Comparison of ENCODE assay signal across 8 mouse cellular contexts in genomic region chr9:89674014-89674618, GRCm38 (mm10). TPM values are rescaled to one million over a fixed set of nuclear protein-coding genes. Genes with fewer than 3 reads are reported as not detected.
DNase-seq lines count a peak whose midpoint lies in the region; ATAC-seq and TF ChIP-seq lines count a peak whose summit lies in the region.

No protein-coding gene starts in this region.

- H3K4me2 ChIP-seq in intestine, embryonic 16.5 days (ENCODE audit: low read depth, low read length) = no peak overlapping the region
- H3K4me2 ChIP-seq in midbrain, embryonic 13.5 days (replicated peaks) = no peak overlapping the region

- H3K4me1 ChIP-seq in intestine, embryonic 16.5 days (ENCODE audit: control insufficient read depth, insufficient read depth, low read length) = no peaks in the 10 kb centered on the region
- H3K4me1 ChIP-seq in midbrain, embryonic 13.5 days (replicated peaks) = no peaks in the 10 kb centered on the region
- H3K4me1 ChIP-seq in spleen, adult 2 months (ENCODE audit: control insufficient read depth, insufficient read depth, insufficient read length) = no peaks in the 10 kb centered on the region

- intact Hi-C loops in left cerebral cortex, postnatal 14 days (cut with DNase I) = loop anchor here (2.0 to 10.0 kb wide), 3 partner anchors 212 to 447 kb away; no protein-coding TSS in a partner anchor

- peak; percentile 60; the same call in 1 of the 2 replicates for TF ChIP-seq CTCF in spleen, adult 2 months (IDR thresholded peaks at IDR 0.05; ENCODE audit: extremely low read depth, insufficient read depth, insufficient read length, insufficient replicate concordance)

- DNase-seq in gastrocnemius, adult 18-20 months (ENCODE audit: low spot score) = peak; percentile 59
- no peak for DNase-seq in gastrocnemius, postnatal 25 days
- peak; percentile 77 for DNase-seq in cerebellum, adult 8-10 months
- DNase-seq in frontal cortex, adult 2 months (ENCODE audit: extremely low spot score in 1 of 2, low spot score in 1 of 2) = peak; percentile 46 to 93
- DNase-seq in left cerebral cortex, postnatal 14 days (ENCODE audit: low spot score in 2 of 2) = peak; percentile 73 to 89
- DNase-seq in spleen, adult 2 months (ENCODE audit: low read depth in 1 of 2, low spot score in 2 of 2) = peak; percentile 31 to 68

- 56% methylated on average over 3 of the region's 3 CpGs for WGBS in intestine, embryonic 16.5 days
- 59% methylated on average over 3 of the region's 3 CpGs for WGBS in midbrain, embryonic 13.5 days
- 42% methylated on average over 3 of the region's 3 CpGs for WGBS in spleen, adult 2 months

- no peaks in the 10 kb centered on the region for H3K36me3 ChIP-seq in intestine, embryonic 16.5 days (ENCODE audit: control insufficient read depth, insufficient read depth, low read length)
- H3K36me3 ChIP-seq in midbrain, embryonic 13.5 days = no peaks in the 10 kb centered on the region
- H3K36me3 ChIP-seq in spleen, adult 2 months (ENCODE audit: control insufficient read depth, insufficient read depth, low read length) = no peaks in the 10 kb centered on the region

- no peak overlapping the region for H3K27ac ChIP-seq in intestine, embryonic 16.5 days (ENCODE audit: low read length)
- H3K27ac ChIP-seq in midbrain, embryonic 13.5 days = no peak overlapping the region
- H3K27ac ChIP-seq in spleen, adult 2 months (ENCODE audit: insufficient read depth, low read length) = no peak overlapping the region

- no peaks in the 10 kb centered on the region for H3K27me3 ChIP-seq in intestine, embryonic 16.5 days (replicated peaks; ENCODE audit: control insufficient read depth, insufficient read depth, low read length)
- H3K27me3 ChIP-seq in midbrain, embryonic 13.5 days = no peaks in the 10 kb centered on the region
- H3K27me3 ChIP-seq in spleen, adult 2 months (ENCODE audit: control insufficient read depth, insufficient read depth, low read length) = no peaks in the 10 kb centered on the region

- no peaks in the 10 kb centered on the region for H3K9me3 ChIP-seq in intestine, embryonic 16.5 days (ENCODE audit: control insufficient read depth, low read length)
- no peaks in the 10 kb centered on the region for H3K9me3 ChIP-seq in midbrain, embryonic 13.5 days

- ATAC-seq in intestine, embryonic 16.5 days = peak; percentile 56; the same call in 1 of the 2 replicates
- peak; percentile 94 for ATAC-seq in midbrain, embryonic 13.5 days

- no peak overlapping the region for H3K4me3 ChIP-seq in intestine, embryonic 16.5 days (ENCODE audit: low read length)
- H3K4me3 ChIP-seq in midbrain, embryonic 13.5 days (replicated peaks) = no peak overlapping the region
- H3K4me3 ChIP-seq in spleen, adult 2 months (ENCODE audit: extremely low read depth, insufficient read depth, insufficient read length) = no peak overlapping the region

- no peak overlapping the region for H3K9ac ChIP-seq in intestine, embryonic 16.5 days (ENCODE audit: low read depth, low read length)
- no peak overlapping the region for H3K9ac ChIP-seq in midbrain, embryonic 13.5 days (replicated peaks)

- no peak for TF ChIP-seq POLR2A in spleen, adult 2 months (IDR thresholded peaks at IDR 0.05; ENCODE audit: low read depth, low read length)

RNA-seq across cellular contexts. Expression of gene Tmed3, which starts 30.8 kb away (rescaled TPM):
- total RNA-seq in gastrocnemius, adult 18-20 months (2021) = 10 to 100 TPM; 14.2 to 14.4 TPM
- 10 to 100 TPM; 16.6 to 23.0 TPM for total RNA-seq in gastrocnemius, postnatal 25 days (2021)
- polyA plus RNA-seq in frontal cortex, adult 2 months (2012; rRNA removed) = 44.5 and 44.8 TPM in 2 replicates
- 132 and 133 TPM in 2 replicates for polyA plus RNA-seq in intestine, embryonic 16.5 days (2015; fragmentation: Nextera tagmentation; extraction: Ambion mirVana)
- 10 to 100 TPM; 27.3 to 28.8 TPM for total RNA-seq in left cerebral cortex, postnatal 14 days (2021)
- polyA plus RNA-seq in midbrain, embryonic 13.5 days (2015; fragmentation: Nextera tagmentation; extraction: Ambion mirVana) = 37.8 and 41.9 TPM in 2 replicates
- 38.5 and 43.9 TPM in 2 replicates for polyA plus RNA-seq in spleen, adult 2 months (2012; rRNA removed)

RNA-seq across cellular contexts. Expression of gene Minar1, which starts 51.2 kb away (rescaled TPM):
- total RNA-seq in gastrocnemius, adult 18-20 months (2021) = not detected
- not detected for total RNA-seq in gastrocnemius, postnatal 25 days (2021)
- 1.7 and 1.8 TPM in 2 replicates for polyA plus RNA-seq in frontal cortex, adult 2 months (2012; rRNA removed)
- polyA plus RNA-seq in intestine, embryonic 16.5 days (2015; fragmentation: Nextera tagmentation; extraction: Ambion mirVana) = 0.31 and 0.39 TPM in 2 replicates
- total RNA-seq in left cerebral cortex, postnatal 14 days (2021) = 10 to 100 TPM in 1 of 2 experiments, 1 to 10 TPM in 1; 9.9 to 12.3 TPM
- 0.66 and 0.75 TPM in 2 replicates for polyA plus RNA-seq in midbrain, embryonic 13.5 days (2015; fragmentation: Nextera tagmentation; extraction: Ambion mirVana)
- 0.05 TPM in 1 of 2 replicates, not detected in the other for polyA plus RNA-seq in spleen, adult 2 months (2012; rRNA removed)
